Mouse (Mus musculus) cerebellum, adult 2 months (tissue): ENCODE data around the gene Wwox. TPM values are rescaled to one million over a fixed set of nuclear protein-coding genes. Genes with fewer than 3 reads are reported as not detected.

ENCODE experiments used
- DNase-seq, 2 experiments: peaks; one replicate each; pipeline ENCODE4 v3.0.0; 2021
- H3K27ac ChIP-seq: fragments of 200-500 bp; 2 replicates; pipeline ENCODE4 v1.5.1; 2012; ENCODE audit warnings: low read length, control low read depth, inconsistent platforms; ENCODE audit not compliant: insufficient read depth
- H3K27me3 ChIP-seq: fragments of 200-500 bp; 2 replicates; pipeline ENCODE4 v1.6.1; 2012; ENCODE audit warnings: inconsistent platforms, mild to moderate bottlenecking, low read length, moderate library complexity; ENCODE audit not compliant: control insufficient read depth, insufficient read depth
- H3K4me1 ChIP-seq: fragments of 200-500 bp; 2 replicates; pipeline ENCODE4 v1.6.1; 2011; ENCODE audit warnings: low read length; ENCODE audit not compliant: control insufficient read depth, insufficient read depth
- H3K4me3 ChIP-seq: fragments of 200-500 bp; replicated peaks from 2 replicates; pipeline ENCODE3; 2011; ENCODE audit warnings: mild to moderate bottlenecking, low read depth, low read length, control low read depth; ENCODE audit not compliant: insufficient read depth
- CTCF ChIP-seq: fragments of 200-500 bp; IDR thresholded peaks from 2 replicates; pipeline ENCODE4 v1.5.1; 2011; ENCODE audit warnings: low read depth, mild to moderate bottlenecking, control low read depth, low read length, moderate library complexity, borderline replicate concordance; ENCODE audit not compliant: insufficient read depth
- POLR2A ChIP-seq: fragments of 200-500 bp; IDR thresholded peaks from 2 replicates; pipeline ENCODE4 v1.6.1; 2011; ENCODE audit warnings: low read length, control low read depth, borderline replicate concordance; ENCODE audit not compliant: insufficient read depth
- WGBS: fragments of 180-500 bp; shearing (Covaris S2); methylation state at CpG from one replicate; pipeline ENCODE4 v1.1.7; 2018; 5-methylcytosine and 5-hydroxymethylcytosine counted together
- polyA plus RNA-seq: library from polyadenylated mRNA; depleted of rRNA; stranded (reverse); fragments of >200 nt; gene quantifications from 2 replicates; pipeline ENCODE4 v1.2.3, GENCODE M21; 2012

Wwox gene
- polyA plus RNA-seq, 1 experiment = 35.2 TPM

GRCm38 (mm10) chr8:114775543-114775942 is 336.1 kb downstream of the Wwox start:
- Histone ChIP-seq H3K4me1 (peaks cover 17% of the 10 kb centered on the region), H3K27me3 (no peaks in the 10 kb centered on the region), H3K27ac (no peak overlapping the region), H3K4me3 (no peak overlapping the region)
- no peak for TF ChIP-seq CTCF
- TF ChIP-seq POLR2A = no peak
- WGBS = 74% methylated on average over 8 of the region's 8 CpGs
- no peak for DNase-seq

- DNase-seq = no peak
- TF ChIP-seq CTCF (no peak), POLR2A (no peak)
- Histone ChIP-seq H3K4me3 (no peak overlapping the region), H3K27me3 (no peaks in the 10 kb centered on the region), H3K4me1 (peaks cover 17% of the 10 kb centered on the region), H3K27ac (no peak overlapping the region)
- 98% methylated on average over 9 of the region's 9 CpGs for WGBS
Observed at GRCm38 (mm10) chr8:114776696-114777095, 337.2 kb downstream of the Wwox start.

- Histone ChIP-seq H3K27me3 (no peaks in the 10 kb centered on the region), H3K27ac (no peak overlapping the region), H3K4me1 (peaks cover 16% of the 10 kb centered on the region), H3K4me3 (no peak overlapping the region)
- no peak for DNase-seq
- 90% methylated on average over 10 of the region's 10 CpGs for WGBS
- TF ChIP-seq POLR2A = no peak
- TF ChIP-seq CTCF = no peak
Observed at GRCm38 (mm10) chr8:114777271-114777980, 338.0 kb downstream of the Wwox start.

GRCm38 (mm10) chr8:114779002-114779401 is 339.5 kb downstream of the Wwox start:
- H3K4me3 ChIP-seq = no peak overlapping the region
- TF ChIP-seq POLR2A (no peak), CTCF (no peak)
- H3K4me1 ChIP-seq = peaks cover 7% of the 10 kb centered on the region; the same call in 1 of the 2 replicates
- DNase-seq = no peak
- H3K27ac ChIP-seq = no peak overlapping the region
- no peaks in the 10 kb centered on the region for H3K27me3 ChIP-seq
- 78% methylated on average over 9 of the region's 9 CpGs for WGBS

GRCm38 (mm10) chr8:114783321-114783720 is 343.9 kb downstream of the Wwox start:
- H3K4me1 ChIP-seq = no peaks in the 10 kb centered on the region
- no peak overlapping the region for H3K4me3 ChIP-seq
- no peak for DNase-seq
- H3K27me3 ChIP-seq = no peaks in the 10 kb centered on the region
- no peak overlapping the region for H3K27ac ChIP-seq
- TF ChIP-seq CTCF (no peak), POLR2A (no peak)
- 74% methylated on average over 8 of the region's 8 CpGs for WGBS

- DNase-seq = no peak
- H3K27me3 ChIP-seq = no peaks in the 10 kb centered on the region
- TF ChIP-seq CTCF (no peak), POLR2A (no peak)
- no peak overlapping the region for H3K4me3 ChIP-seq
- WGBS = 71% methylated on average over 11 of the region's 11 CpGs
- H3K4me1 ChIP-seq = no peaks in the 10 kb centered on the region
- H3K27ac ChIP-seq = no peak overlapping the region
Observed at GRCm38 (mm10) chr8:114785834-114786233, 346.4 kb downstream of the Wwox start.

GRCm38 (mm10) chr8:114789616-114790015 is 350.2 kb downstream of the Wwox start:
- Histone ChIP-seq H3K27me3 (no peaks in the 10 kb centered on the region), H3K4me1 (no peaks in the 10 kb centered on the region), H3K4me3 (no peak overlapping the region), H3K27ac (no peak overlapping the region)
- no peak for DNase-seq
- no peak for TF ChIP-seq CTCF
- no peak for TF ChIP-seq POLR2A
- WGBS = 91% methylated on average over 7 of the region's 7 CpGs

GRCm38 (mm10) chr8:114790754-114791153 is 351.3 kb downstream of the Wwox start:
- no peaks in the 10 kb centered on the region for H3K27me3 ChIP-seq
- DNase-seq = no peak
- no peak overlapping the region for H3K4me3 ChIP-seq
- no peak for TF ChIP-seq POLR2A
- no peak for TF ChIP-seq CTCF
- no peaks in the 10 kb centered on the region for H3K4me1 ChIP-seq
- H3K27ac ChIP-seq = no peak overlapping the region
- 93% methylated on average over 7 of the region's 7 CpGs for whole genome bisulfite sequencing
